ENCODE assay signal across 16 mouse cellular contexts in genomic region chr3:136103339-136103738, GRCm38 (mm10).
"Had no signal": no experiment of that assay in that cellular context is flagged by ENCODE, and none has a peak within 500 bp of the region (broad histone marks: within the 10 kb centered on the region; RNA-seq: fewer than 3 reads in every experiment).

No protein-coding gene starts in this region.

- DNase-seq: retina, postnatal 1 day; right cerebral cortex, adult 18-20 months; right cerebral cortex, postnatal 14 days; right cerebral cortex, postnatal 25 days; right cerebral cortex, postnatal 4 days; spleen, adult 18-20 months; thymus, adult 18-20 months; thymus, adult 2 months; thymus, postnatal 14 days; thymus, postnatal 25 days; thymus, postnatal 36 days; thymus, postnatal 4 days had no signal

- H3K4me1 ChIP-seq: neural tube, embryonic 13.5 days; neural tube, embryonic 15.5 days; stomach, embryonic 15.5 days had no signal

- H3K27me3 ChIP-seq: neural tube, embryonic 13.5 days; neural tube, embryonic 15.5 days; stomach, embryonic 15.5 days had no signal

- H3K27ac ChIP-seq: neural tube, embryonic 13.5 days; neural tube, embryonic 15.5 days; stomach, embryonic 15.5 days; stomach, postnatal 0 days had no signal

- H3K4me2 ChIP-seq: neural tube, embryonic 13.5 days; neural tube, embryonic 15.5 days; stomach, embryonic 15.5 days had no signal

- H3K9ac ChIP-seq: neural tube, embryonic 13.5 days; neural tube, embryonic 15.5 days; stomach, embryonic 15.5 days had no signal

- H3K4me3 ChIP-seq: neural tube, embryonic 13.5 days; neural tube, embryonic 15.5 days; stomach, embryonic 15.5 days had no signal

- H3K9me3 ChIP-seq: neural tube, embryonic 13.5 days; neural tube, embryonic 15.5 days; stomach, embryonic 15.5 days had no signal

- H3K36me3 ChIP-seq: neural tube, embryonic 13.5 days; neural tube, embryonic 15.5 days; stomach, embryonic 15.5 days had no signal
